Mouse (Mus musculus) intestine, embryonic 14.5 days (tissue): ENCODE measurements around the gene Cacng6. TPM values are rescaled to one million over a fixed set of nuclear protein-coding genes. Genes with fewer than 3 reads are reported as not detected.
A peak's percentile ranks its signal among the peaks of the same experiment; 100 is the strongest.

ENCODE experiments used
- ATAC-seq: fragments of 200-750 bp; cut with Nextera tagmentation; replicated peaks from 2 replicates; pipeline ENCODE4 v1.8.0; 2017; ENCODE audit warnings: low read depth, moderate number of reproducible peaks, moderate TSS enrichment, moderate library complexity; ENCODE audit not compliant: low FRiP score, low TSS enrichment
- DNase-seq: peaks from one replicate; pipeline ENCODE4 v3.0.0-alpha.2; 2018; ENCODE audit warnings: low spot score
- H3K27ac ChIP-seq: fragments of 300-500 bp; sonication (generic); 2 replicates; pipeline ENCODE4 v1.5.1; 2014; ENCODE audit warnings: low read depth, mild to moderate bottlenecking, control low read depth
- H3K27me3 ChIP-seq: fragments of 300-500 bp; sonication (generic); replicated peaks from 2 replicates; pipeline ENCODE4 v1.6.1; 2014; ENCODE audit warnings: low read length, control low read depth; ENCODE audit not compliant: control insufficient read depth, insufficient read depth
- H3K36me3 ChIP-seq: fragments of 300-500 bp; sonication (generic); 2 replicates; pipeline ENCODE4 v1.6.1; 2014; ENCODE audit warnings: low read length, control low read depth; ENCODE audit not compliant: control insufficient read depth, insufficient read depth
- H3K4me1 ChIP-seq: fragments of 300-500 bp; sonication (generic); replicated peaks from 2 replicates; pipeline ENCODE4 v1.6.1; 2014; ENCODE audit warnings: low read length, control low read depth, mixed read lengths; ENCODE audit not compliant: control insufficient read depth, insufficient read depth
- H3K4me2 ChIP-seq: fragments of 300-500 bp; sonication (generic); 2 replicates; pipeline ENCODE4 v1.6.1; 2014; ENCODE audit warnings: low read length
- H3K4me3 ChIP-seq: fragments of 300-500 bp; sonication (generic); 2 replicates; pipeline ENCODE4 v1.5.1; 2014; ENCODE audit warnings: low read depth, low read length, control low read depth, mixed read lengths
- H3K9ac ChIP-seq: fragments of 300-500 bp; sonication (generic); 2 replicates; pipeline ENCODE4 v1.6.1; 2014; ENCODE audit warnings: mild to moderate bottlenecking, low read length
- H3K9me3 ChIP-seq: fragments of 300-500 bp; sonication (generic); 2 replicates; pipeline ENCODE4 v1.6.1; 2016; ENCODE audit warnings: low read length, control low read depth; ENCODE audit not compliant: control insufficient read depth
- WGBS: fragments of 180-500 bp; shearing (Covaris S2); extraction: QIAGEN DNeasy Blood & Tissue Kit; methylation state at CpG from one replicate; pipeline ENCODE4 v1.1.7; 2014; 5-methylcytosine and 5-hydroxymethylcytosine counted together
- polyA plus RNA-seq: library from polyadenylated mRNA; unstranded; fragments of >200 nt; fragmentation: Nextera tagmentation; extraction: Ambion mirVana; gene quantifications from 2 replicates; pipeline ENCODE4 v1.2.1, GENCODE M21; 2014

Cacng6 gene
- 0.13 TPM in 1 of 2 replicates, not detected in the other for polyA plus RNA-seq

DNA sequence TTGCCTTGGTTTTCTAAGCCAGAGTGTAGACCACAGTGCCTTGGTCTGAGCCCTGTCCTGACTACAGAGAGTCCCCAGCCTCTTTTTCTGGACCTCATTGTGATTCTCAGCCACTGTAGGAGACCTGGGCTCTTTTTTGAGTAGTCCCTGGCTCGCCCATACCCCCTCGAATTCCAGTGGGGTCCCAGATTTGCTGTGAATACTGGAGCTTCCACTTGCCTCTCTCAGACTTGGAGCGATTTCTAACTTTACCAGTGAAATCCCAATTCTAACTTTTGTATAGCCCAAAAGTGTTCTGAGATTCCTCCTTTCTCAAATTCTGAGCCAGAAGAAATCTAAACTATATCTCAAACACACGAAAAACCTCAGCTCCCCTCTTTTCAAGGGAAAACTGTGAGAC lies at the start of gene Cacng6:
Cacng6 (plus strand) TSS at position 301 of the 400 bp plus-strand sequence.
- H3K4me3 ChIP-seq, result no peak within 1 kb of the TSS
- H3K36me3 ChIP-seq, result no peaks in the 10 kb centered on the region
- ATAC-seq (no peak), DNase-seq (no peak)
- no peaks in the 10 kb centered on the region for H3K9me3 ChIP-seq
- peak within 1 kb of the TSS; percentile 39 for H3K4me2 ChIP-seq
- 0 out of 2 replicates have a peak, but pooled peaks cover 2% of the 10 kb centered on the region for H3K4me1 ChIP-seq
- 34% methylated on average over 4 of the region's 4 CpGs for WGBS
- H3K27ac ChIP-seq, result no peak within 1 kb of the TSS
- no peak within 1 kb of the TSS for H3K9ac ChIP-seq
- peaks cover 52% of the 10 kb centered on the region for H3K27me3 ChIP-seq

DNA sequence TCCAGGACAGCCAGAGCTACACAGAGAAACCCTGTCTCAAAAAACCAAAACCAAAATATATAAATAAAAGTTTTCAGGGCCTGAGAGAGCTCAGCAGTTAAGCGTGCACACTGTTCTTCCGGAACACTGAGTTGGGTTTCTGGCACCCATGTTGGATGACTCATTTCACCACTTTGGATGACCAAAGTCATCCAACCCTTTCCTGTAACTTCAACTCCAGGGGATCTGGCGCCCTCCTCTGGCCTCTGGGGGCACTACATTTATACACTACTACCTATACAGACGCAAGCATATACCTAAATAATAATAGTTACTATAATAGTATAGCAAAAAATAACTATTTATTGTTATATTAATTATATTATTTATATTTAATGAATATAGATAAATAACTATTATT lies 47.2 kb upstream of the Cacng6 start:
- H3K27ac ChIP-seq, result no peak overlapping the region
- no peaks in the 10 kb centered on the region for H3K36me3 ChIP-seq
- no peak overlapping the region for H3K4me2 ChIP-seq
- no peaks in the 10 kb centered on the region for H3K27me3 ChIP-seq
- H3K4me3 ChIP-seq, result no peak overlapping the region
- 61% methylated on average over 4 of the region's 4 CpGs for WGBS
- no peak for DNase-seq
- ATAC-seq, result no peak
- no peaks in the 10 kb centered on the region for H3K4me1 ChIP-seq
- H3K9me3 ChIP-seq, result no peaks in the 10 kb centered on the region
- H3K9ac ChIP-seq, result no peak overlapping the region

DNA sequence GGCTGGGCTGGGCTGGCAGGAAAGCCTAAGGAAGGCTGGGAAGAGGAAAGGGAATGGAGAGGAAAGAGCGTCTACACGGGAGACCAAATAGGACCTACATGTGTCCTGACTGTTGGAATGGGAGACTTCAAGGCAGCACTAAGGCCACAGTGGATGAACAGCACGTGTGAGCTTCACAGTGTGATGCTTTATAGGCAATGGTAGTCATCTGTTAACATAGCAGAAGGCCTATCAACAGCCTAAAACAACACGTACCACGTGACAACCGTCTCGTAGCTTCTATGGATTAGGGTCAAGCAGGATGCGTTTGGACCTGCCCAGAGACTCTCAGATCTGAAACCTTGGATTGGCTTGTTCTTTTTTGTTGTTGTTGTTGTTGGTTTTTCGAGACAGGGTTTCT lies 41.9 kb upstream of the Cacng6 start:
- ATAC-seq (no peak), DNase-seq (no peak)
- no peaks in the 10 kb centered on the region for H3K27me3 ChIP-seq
- no peaks in the 10 kb centered on the region for H3K36me3 ChIP-seq
- no peak overlapping the region for H3K4me3 ChIP-seq
- no peak overlapping the region for H3K4me2 ChIP-seq
- H3K9ac ChIP-seq, result no peak overlapping the region
- H3K27ac ChIP-seq, result no peak overlapping the region
- H3K9me3 ChIP-seq, result no peaks in the 10 kb centered on the region
- no peaks in the 10 kb centered on the region for H3K4me1 ChIP-seq
- WGBS, result 84% methylated on average over 9 of the region's 9 CpGs

DNA sequence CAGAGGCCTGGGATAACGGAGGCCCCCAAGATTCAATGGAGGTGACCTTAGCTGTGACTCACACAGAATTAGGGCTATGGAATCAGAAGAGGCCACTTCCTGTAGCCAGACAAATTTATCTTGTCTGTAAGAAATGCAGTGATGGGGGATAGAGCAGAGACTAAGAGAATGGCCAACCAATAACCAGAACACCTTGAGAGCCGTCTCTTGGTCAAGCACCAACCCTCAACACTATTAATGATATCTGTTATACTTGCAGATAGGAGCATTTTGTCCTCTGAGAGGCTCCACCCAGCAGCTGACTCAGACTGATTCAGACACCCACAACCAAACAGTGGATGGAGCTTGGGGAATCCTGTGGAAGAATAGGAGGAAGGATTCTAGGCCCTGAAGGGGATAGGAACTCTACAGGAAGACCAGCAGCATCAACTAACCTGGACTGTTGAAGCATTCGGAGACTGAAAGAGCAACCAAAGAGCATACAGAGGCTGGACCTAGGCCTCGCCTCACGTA lies 39.1 kb upstream of the Cacng6 start:
- no peak overlapping the region for H3K27ac ChIP-seq
- 82% methylated on average over 5 of the region's 5 CpGs for WGBS

DNA sequence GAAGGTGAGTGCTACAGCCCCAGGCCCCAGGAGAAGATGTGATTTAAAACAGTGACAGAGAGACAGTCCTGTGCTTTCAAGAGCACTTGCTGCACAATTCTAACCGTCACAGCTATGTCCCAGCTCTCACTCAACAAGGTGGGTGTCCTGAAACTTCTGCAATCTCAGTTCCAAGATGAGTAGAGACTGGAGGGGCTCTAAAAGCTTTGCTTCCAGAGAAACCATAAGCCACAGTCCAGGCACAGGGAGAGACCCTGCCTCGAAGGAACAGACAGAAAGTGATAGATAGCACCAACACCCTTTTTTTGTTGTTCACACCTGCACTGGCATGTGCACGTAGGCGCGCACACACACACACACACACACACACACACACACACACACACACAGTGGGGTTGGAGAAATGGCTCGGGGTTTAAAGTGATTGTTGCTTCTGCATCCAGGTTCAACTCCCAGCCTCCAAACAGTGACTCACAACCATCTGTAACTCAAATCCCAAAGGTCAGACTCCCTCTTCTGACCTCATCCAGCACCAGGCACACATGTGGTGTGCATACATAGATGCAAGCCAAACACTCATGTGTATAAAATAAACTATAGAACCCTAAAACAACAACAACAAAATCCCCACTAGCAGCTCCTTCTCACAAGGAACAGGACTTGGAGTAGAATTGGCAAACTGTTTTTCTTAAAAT lies 37.8 kb upstream of the Cacng6 start:
- Histone ChIP-seq H3K4me2 (no peak overlapping the region), H3K4me3 (no peak overlapping the region), H3K27ac (no peak overlapping the region), H3K36me3 (no peaks in the 10 kb centered on the region), H3K9ac (no peak overlapping the region), H3K27me3 (no peaks in the 10 kb centered on the region), H3K9me3 (no peaks in the 10 kb centered on the region), H3K4me1 (peaks cover 3% of the 10 kb centered on the region; the same call in 1 of the 2 replicates)
- no peak for ATAC-seq
- no peak for DNase-seq
- 78% methylated on average over 6 of the region's 6 CpGs for WGBS

More for the DNA sequence above, 39.1 kb upstream of the Cacng6 start:
- no peaks in the 10 kb centered on the region for H3K9me3 ChIP-seq
- no peak overlapping the region for H3K4me2 ChIP-seq
- H3K9ac ChIP-seq, result no peak overlapping the region
- no peak overlapping the region for H3K4me3 ChIP-seq
- no peaks in the 10 kb centered on the region for H3K4me1 ChIP-seq
- DNase-seq, result no peak
- H3K36me3 ChIP-seq, result no peaks in the 10 kb centered on the region
- H3K27me3 ChIP-seq, result no peaks in the 10 kb centered on the region
- no peak for ATAC-seq

DNA sequence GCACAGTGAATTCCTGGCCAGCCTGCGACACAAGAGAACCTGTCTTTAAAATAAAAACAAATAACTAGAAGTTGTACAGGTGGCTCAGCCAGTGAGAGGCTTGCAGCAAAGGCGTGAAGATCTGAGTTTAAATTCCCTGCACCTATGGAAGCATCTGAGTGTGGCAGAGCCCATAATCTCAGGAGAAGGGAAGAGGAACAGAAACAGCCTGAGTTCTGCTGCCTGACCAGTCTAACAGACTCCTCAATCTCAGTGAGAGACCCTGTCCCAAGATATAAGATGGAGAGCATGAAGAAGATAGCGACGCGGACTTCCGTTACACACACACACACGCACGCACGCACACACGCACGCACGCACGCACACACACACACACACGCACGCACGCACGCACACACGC lies 36.2 kb upstream of the Cacng6 start:
- no peak overlapping the region for H3K4me3 ChIP-seq
- 78% methylated on average over 18 of the region's 18 CpGs for WGBS
- ATAC-seq, result no peak

DNA sequence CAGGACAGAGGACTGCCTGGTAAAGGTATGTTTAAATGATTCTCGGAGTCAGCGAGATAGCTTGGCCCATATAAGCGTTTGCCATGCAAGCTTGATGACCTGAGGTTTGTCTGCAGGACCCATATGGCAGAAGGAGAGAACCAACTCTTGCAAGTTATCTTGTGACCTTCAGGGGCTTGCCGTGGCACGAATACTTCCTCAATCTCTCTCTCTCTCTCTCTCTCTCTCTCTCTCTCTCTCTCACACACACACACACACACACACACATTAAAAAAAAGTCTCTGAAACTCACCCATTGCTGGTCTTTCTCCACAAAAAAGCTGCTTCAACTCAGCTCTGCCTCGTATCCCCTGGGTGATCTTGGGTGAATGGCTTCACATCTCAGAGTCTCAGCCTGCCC lies 35.1 kb upstream of the Cacng6 start:
- H3K9ac ChIP-seq, result no peak overlapping the region
- no peaks in the 10 kb centered on the region for H3K36me3 ChIP-seq
- no peak overlapping the region for H3K4me2 ChIP-seq
- WGBS, result 47% methylated on average over 6 of the region's 6 CpGs
- ATAC-seq (no peak), DNase-seq (no peak)
- H3K4me1 ChIP-seq, result peaks cover 6% of the 10 kb centered on the region; the same call in 1 of the 2 replicates
- no peaks in the 10 kb centered on the region for H3K27me3 ChIP-seq
- H3K4me3 ChIP-seq, result no peak overlapping the region
- H3K9me3 ChIP-seq, result no peaks in the 10 kb centered on the region
- H3K27ac ChIP-seq, result no peak overlapping the region

More for the DNA sequence above, 36.2 kb upstream of the Cacng6 start:
- Histone ChIP-seq H3K4me2 (no peak overlapping the region), H3K9ac (no peak overlapping the region), H3K9me3 (no peaks in the 10 kb centered on the region), H3K36me3 (no peaks in the 10 kb centered on the region), H3K4me1 (peaks cover 6% of the 10 kb centered on the region; the same call in 1 of the 2 replicates), H3K27me3 (no peaks in the 10 kb centered on the region), H3K27ac (no peak overlapping the region)
- no peak for DNase-seq

DNA sequence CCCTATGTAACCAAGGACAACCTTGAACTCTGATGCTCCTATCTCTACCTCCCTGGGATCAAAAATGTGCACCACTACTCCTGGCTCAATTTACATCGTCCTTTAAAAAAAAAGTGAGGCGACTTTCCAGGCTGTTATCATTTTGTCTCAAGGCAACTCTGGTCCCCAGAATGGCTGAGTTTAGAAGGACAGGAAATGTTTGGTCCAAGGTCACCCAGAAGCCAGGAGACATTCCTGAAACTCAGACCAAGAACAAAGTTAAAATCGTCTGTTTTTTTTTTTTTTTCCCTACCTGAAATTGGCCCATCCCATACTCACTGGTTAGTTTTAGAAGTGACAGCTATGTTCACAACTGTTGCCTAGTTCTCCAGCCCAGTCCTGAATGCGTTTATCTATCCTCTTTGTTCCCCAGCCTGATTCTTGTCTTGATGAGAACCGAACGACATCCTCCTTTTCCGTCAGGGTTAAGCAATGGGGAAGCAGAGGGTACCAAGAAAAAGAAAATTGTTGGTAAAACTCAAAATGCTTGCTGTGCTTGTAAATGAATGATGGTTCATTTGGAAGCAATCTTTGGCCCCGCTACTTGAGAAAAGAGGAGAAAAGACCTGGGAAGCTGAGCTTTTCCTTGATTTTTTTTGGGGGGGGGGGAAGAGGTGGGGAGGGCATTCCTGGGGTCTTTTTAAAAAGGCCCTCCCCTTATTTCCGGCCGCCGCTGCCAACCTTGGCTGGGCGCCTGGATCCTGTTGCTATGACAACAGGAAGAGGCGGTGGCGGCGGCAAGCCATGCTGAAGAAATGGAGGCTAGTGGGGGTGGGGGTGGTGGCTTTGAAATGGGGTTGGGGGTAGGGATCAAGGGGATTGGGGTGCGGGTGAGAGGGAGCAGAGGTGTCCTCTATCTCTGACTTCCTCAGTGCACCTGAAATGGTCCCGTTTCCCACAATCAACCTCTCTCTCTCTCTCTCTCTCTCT lies 34.3 kb upstream of the Cacng6 start:
- H3K27ac ChIP-seq, result no peak overlapping the region
- ATAC-seq (no peak), DNase-seq (no peak)
- H3K36me3 ChIP-seq, result no peaks in the 10 kb centered on the region
- peak overlapping the region; percentile 4 for H3K4me3 ChIP-seq
- WGBS, result 2% methylated on average over 17 of the region's 17 CpGs
- no peaks in the 10 kb centered on the region for H3K9me3 ChIP-seq
- no peak overlapping the region for H3K9ac ChIP-seq
- H3K27me3 ChIP-seq, result no peaks in the 10 kb centered on the region
- peaks cover 6% of the 10 kb centered on the region; the same call in 1 of the 2 replicates for H3K4me1 ChIP-seq
- H3K4me2 ChIP-seq, result peak overlapping the region; percentile 50
